Mouse (Mus musculus) layer of hippocampus, postnatal 10 days (tissue): ENCODE data around the gene Bub1b. TPM values are rescaled to one million over a fixed set of nuclear protein-coding genes. Genes with fewer than 3 reads are reported as not detected.
A peak's percentile ranks its signal among the peaks of the same experiment; 100 is the strongest.

Experiments
- DNase-seq, 2 experiments: peaks; one replicate each; pipeline ENCODE4 v3.0.0; 2021; ENCODE audit warnings: low spot score in 2 of 2
- total RNA-seq, 2 experiments: library from RNA; stranded (reverse); gene quantifications; 2 replicates each; pipeline ENCODE4 v1.2.3; 2021

The Bub1b gene
- total RNA-seq, 2 experiments from 2014 or later, result 5.1 to 6.2 TPM

- DNase-seq, result peak; percentile 35 to 59
These were observed 66.1 kb downstream of the Bub1b start for GRCm38 (mm10) chr2:118663804-118664766.

- DNase-seq, result no peak
These were observed 67.0 kb downstream of the Bub1b start for GRCm38 (mm10) chr2:118664975-118665516.

- DNase-seq, result no peak
These were observed 67.6 kb downstream of the Bub1b start for GRCm38 (mm10) chr2:118665616-118666015.

GRCm38 (mm10) chr2:118667181-118667580 is 69.2 kb downstream of the Bub1b start:
- no peak for DNase-seq

- no peak for DNase-seq
These were observed 71.2 kb downstream of the Bub1b start for GRCm38 (mm10) chr2:118669245-118669644.

DNA sequence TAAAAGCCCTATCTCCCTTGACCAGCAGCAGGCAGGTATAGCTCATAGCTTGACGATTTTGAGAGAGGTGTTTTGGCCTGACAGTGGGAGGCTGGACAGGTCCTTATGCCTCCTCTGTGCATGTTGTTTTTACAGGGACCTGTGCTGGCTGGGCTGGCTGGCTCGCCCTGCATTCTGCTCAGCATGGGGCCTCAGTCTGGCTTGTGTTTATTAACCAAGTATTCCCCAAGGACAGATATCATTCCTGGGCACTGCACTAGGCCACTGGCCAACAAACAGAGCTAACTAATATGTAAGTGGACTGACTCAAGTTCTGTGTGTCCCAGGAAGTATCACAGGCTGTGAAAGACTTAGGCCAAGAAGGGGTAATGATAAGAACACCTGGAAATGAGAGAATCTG is 71.8 kb downstream of the Bub1b start:
- no peak for DNase-seq

GRCm38 (mm10) chr2:118671728-118672127 is 73.7 kb downstream of the Bub1b start:
- DNase-seq, result no peak

DNA sequence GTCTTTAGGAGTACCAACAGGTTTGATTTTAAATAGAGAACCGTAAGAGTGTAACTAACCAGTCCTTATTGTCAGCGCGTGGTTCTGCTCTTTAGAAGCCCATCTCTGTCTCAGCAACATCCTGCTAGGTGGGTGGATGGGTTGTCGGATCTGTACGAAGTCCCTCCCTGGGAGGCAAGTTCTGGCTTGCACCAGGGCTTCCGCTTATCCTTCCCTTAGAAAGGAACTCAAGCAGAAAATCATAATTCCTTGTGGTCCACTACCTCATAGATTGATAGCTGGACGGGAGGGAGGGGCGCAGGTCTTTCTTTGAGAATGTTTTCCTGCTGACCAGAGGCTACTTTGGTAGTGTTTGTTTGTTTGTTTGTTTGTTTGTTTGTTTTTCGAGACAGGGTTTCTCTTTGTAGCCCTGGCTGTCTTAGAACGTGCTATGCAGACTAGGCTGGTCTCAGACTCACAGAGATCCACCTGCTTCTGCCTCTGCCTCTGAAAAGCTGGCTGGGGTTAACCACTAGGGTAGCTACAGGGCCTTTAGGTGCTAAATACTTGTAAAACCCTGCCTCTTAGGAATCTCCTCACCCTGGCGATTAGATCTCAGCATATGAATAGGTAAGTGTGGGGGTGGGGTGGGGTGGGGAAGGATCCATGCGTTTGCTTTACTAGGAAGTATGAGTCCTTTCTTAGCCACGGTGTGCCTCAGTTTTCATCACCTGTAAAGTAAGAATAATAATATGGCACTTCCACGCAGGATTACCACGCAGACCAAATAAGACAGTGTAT is 75.9 kb downstream of the Bub1b start:
- DNase-seq, result no peak

DNA sequence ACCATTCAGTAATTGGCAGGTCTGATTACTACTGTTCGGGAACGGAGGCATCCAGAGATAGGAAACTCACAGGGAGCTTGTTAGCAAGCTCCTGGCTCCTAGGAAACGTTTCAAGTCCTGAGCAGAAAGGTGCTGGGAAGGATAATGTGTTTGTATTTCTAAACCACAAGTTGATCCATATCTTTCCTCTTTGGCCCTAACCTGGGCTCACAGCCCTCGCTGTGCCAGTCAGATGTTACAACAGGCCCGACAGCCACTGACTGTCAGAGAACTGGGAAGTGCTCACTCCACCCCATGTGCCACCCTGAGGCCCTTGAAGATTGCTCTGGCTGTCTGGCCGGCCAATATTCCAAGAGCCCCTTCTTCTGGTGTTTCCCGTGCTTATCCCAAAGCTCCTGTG is 76.5 kb downstream of the Bub1b start:
- no peak for DNase-seq

DNA sequence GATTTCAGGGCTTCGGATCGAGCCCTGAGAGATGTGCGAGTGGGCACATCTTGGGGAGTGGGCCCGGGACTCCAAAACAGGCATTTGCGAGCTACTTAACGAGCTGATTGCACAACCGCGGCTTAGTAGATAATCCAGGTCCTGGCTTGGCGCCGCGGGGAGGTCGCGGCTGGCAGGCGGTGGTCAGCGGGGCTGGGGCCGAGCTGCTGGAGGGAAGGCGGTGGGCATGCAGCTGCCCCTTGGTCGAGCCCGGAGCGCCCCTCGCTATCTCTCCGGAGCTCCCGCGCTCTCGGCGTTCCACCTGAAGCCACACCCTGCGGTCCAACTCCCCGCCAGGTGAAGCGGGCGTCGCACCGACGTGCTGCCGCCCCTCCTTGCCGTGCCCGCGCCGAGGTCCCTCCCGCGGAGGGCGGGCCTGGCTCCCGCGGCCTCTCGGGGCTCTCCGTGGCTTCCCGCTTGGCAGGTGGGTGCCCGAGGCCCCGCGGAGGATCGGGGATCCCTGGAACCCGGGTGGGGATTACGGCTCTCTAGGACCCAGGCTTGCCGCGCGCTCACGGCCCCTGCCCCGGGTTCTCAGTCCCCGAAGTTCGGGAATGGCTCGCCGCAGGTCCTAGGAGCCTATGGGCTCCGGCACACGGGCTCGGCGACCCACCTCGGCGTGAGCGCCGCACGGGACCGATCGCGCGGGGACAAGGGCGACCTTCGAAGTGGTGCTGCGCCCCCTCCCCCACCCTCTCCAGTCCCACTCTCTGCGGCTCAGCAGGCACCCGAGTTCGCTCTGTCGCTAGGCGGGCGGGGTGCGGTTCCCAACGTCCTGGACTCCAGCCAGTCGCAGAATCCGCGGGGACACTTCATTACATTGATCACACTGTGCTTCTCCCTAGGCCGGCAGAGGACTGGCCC is 79.1 kb downstream of the Bub1b start:
- DNase-seq, result peak in 1 of 2 experiments; percentile 52

- no peak for DNase-seq
These were observed 79.8 kb downstream of the Bub1b start for GRCm38 (mm10) chr2:118677817-118678216.

GRCm38 (mm10) chr2:118679577-118679976 is 81.6 kb downstream of the Bub1b start:
- no peak for DNase-seq

DNA sequence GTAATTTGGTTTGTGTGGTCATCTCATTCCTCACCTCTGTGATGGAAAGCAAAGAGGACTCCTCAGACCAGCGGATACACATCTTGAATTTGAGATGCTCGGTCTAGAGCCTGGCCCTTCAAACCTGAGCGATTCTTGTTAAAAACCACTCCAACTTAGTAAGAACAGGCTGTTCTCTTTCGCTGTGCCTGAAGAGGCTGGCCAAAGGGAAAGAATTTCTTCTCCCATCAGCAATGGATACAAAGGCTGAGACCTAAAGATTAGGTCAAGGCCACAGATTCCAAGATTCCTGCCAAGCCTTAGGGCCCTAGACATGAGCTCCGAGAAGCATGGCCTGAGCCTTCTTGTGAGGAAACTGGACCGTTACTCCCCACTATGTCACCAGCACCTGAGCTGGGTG is 82.9 kb downstream of the Bub1b start:
- no peak for DNase-seq

DNA sequence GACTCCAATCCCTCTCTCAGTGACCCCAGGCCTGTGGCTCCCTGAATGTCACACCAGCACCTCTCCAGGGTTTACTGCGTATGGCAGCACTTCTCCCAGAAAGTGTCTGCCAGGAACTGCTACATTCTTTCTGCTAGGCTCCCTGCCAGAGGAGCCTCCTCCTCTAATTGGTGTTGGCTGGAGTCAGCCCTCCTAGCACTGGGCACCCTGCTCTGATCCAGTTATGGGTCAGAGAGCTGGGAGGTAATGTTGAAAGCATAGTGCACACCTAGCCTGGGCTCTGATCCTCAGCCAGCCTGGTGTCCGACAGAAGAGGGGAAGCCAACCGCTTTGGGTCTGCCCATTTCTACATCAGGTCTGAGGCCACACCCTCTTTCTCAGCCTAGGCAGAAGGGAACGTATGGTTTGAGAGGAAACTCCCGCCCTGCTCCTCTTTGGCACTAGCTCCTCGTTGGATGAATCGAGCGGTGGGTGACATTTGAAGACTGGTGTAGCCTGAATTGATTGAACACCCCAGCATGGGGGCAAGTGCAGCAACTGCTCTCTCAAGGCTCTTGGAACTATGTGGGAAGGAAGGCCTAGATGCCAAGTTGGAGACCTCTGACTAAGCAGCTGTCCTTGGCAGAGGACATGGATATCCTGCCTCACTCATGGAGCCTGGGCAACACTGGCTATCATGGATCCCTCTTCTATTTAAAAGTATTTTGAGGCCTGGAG is 84.7 kb downstream of the Bub1b start:
- no peak for DNase-seq

- no peak for DNase-seq
These were observed 87.1 kb downstream of the Bub1b start for GRCm38 (mm10) chr2:118685088-118685487.

DNA sequence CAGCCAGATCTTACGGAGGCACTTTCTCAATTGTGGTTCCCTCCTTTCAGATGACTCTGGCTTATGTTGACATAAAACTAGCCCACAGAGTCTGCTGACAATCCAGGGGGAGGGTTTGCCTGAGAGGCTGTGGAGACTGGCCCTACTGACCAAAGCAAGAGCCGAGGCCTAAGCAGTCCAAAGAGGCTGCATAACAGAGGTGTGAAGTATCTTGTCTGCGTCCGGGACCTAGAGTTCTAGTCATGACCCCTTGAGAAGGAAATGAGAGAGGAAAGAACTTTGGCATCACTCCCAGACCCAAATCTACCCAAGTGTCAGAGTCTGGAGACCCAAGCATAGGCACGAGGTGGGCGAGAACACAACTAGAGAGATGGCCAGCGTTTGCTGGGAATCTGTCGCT is 88.7 kb downstream of the Bub1b start:
- no peak for DNase-seq

DNA sequence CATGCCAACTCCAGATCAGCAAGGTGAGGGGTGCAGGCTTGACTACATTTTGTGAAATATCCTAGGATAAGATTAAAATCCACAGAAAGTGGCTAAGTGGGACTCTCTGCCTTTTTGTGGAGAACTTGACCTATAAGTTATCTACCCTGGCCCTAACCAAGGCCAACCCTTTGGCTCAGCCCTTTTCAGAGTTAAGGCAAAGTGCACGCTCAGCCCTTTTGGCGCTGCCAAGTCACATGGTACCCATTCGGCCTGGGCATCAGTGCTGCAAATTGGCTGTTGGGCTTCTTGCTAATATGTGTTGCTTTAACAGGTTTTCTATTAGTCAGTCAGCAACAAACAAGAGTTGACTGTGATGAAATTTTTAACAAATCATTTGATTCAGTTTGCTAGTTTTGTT is 89.8 kb downstream of the Bub1b start:
- no peak for DNase-seq

- DNase-seq, result no peak
These were observed 91.9 kb downstream of the Bub1b start for GRCm38 (mm10) chr2:118689875-118690274.
